Mouse (Mus musculus): ENCODE measurements around the gene Tmem136. TPM values are rescaled to one million over a fixed set of nuclear protein-coding genes. Genes with fewer than 3 reads are reported as not detected.
"Not testable (repeated sequence)": the region's sequence is repeated elsewhere in the genome, so short reads cannot be mapped to it uniquely, and the experiment has no call there.

Tmem136 gene
- polyA plus RNA-seq, 1 experiment from 2014 or later = 12.6 TPM

DNA sequence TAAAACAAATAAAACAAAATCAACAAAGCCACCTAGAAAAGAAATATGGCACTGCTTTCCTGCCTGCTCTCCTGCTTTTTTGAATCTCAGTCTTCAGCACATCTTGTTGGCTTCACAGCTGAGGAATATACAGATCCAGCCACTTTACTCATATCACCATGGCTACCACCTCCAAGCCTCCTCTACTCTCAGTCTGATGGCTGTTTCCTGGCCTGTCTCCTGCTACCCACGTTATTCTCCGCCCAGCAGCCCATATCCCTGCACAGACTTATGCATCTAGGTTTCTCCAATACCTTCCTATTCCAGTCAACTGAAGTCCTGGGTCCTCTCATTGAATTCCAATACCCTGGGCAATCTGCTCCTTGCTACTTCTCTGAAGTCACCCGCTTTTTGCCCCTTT is 17.2 kb upstream of the Tmem136 start:
- H3K4me1 ChIP-seq (replicated peaks; ENCODE audit: control insufficient read depth, insufficient read depth, low read length) = no peaks in the 10 kb centered on the region
- H3K27ac ChIP-seq (ENCODE audit: low read length) = no peak overlapping the region
- H3K36me3 ChIP-seq (ENCODE audit: control insufficient read depth, insufficient read depth) = no peaks in the 10 kb centered on the region
- no peak overlapping the region for H3K4me2 ChIP-seq (ENCODE audit: low read length)
- no peak overlapping the region for H3K4me3 ChIP-seq (replicated peaks; ENCODE audit: low read length)
- WGBS = 76% methylated on average over 3 of the region's 3 CpGs
- no peak for ATAC-seq
- H3K9me3 ChIP-seq (ENCODE audit: control insufficient read depth, low read length) = no peaks in the 10 kb centered on the region
- no peak overlapping the region for H3K9ac ChIP-seq (replicated peaks; ENCODE audit: low read depth, low read length)
- H3K27me3 ChIP-seq (replicated peaks; ENCODE audit: control insufficient read depth, insufficient read depth, low read length) = no peaks in the 10 kb centered on the region

DNA sequence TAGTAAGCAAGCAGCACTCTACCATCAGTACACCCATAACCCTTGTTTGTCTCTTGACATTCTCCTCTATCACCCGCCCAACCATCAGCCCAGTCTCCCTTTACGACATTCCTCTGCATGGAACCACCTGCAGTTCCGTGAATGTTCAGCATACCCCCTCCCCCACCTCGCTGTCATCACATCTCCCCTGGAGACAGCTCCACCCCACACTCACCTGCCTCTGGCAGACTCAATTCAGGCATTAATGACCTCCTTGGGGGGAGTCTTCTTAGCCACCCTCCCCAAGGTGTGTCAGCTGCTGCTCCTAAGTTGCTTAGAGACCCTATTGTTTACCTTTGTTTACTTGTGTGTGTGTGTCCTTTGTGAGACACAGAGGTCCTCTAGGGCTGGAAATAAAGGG is 16.0 kb upstream of the Tmem136 start:
- Histone ChIP-seq H3K27me3 (replicated peaks; ENCODE audit: control insufficient read depth, insufficient read depth, low read length) (no peaks in the 10 kb centered on the region), H3K36me3 (ENCODE audit: control insufficient read depth, insufficient read depth) (no peaks in the 10 kb centered on the region)
- ATAC-seq = no peak

GRCm38 (mm10) chr9:43131940-43132339 is 15.6 kb upstream of the Tmem136 start:
- Histone ChIP-seq H3K9me3 (ENCODE audit: control insufficient read depth, low read length) (no peaks in the 10 kb centered on the region), H3K9ac (replicated peaks; ENCODE audit: low read depth, low read length) (no peak overlapping the region), H3K4me2 (ENCODE audit: low read length) (no peak overlapping the region), H3K4me1 (replicated peaks; ENCODE audit: control insufficient read depth, insufficient read depth, low read length) (no peaks in the 10 kb centered on the region), H3K4me3 (replicated peaks; ENCODE audit: low read length) (no peak overlapping the region), H3K27me3 (replicated peaks; ENCODE audit: control insufficient read depth, insufficient read depth, low read length) (no peaks in the 10 kb centered on the region), H3K27ac (ENCODE audit: low read length) (no peak overlapping the region), H3K36me3 (ENCODE audit: control insufficient read depth, insufficient read depth) (no peaks in the 10 kb centered on the region)
- ATAC-seq = no peak
- 77% methylated on average over 5 of the region's 5 CpGs for WGBS

More for the DNA sequence above, 16.0 kb upstream of the Tmem136 start:
- WGBS = 30% methylated on average over 4 of the region's 4 CpGs
- Histone ChIP-seq H3K27ac (ENCODE audit: low read length) (no peak overlapping the region), H3K4me3 (replicated peaks; ENCODE audit: low read length) (no peak overlapping the region), H3K4me2 (ENCODE audit: low read length) (no peak overlapping the region), H3K4me1 (replicated peaks; ENCODE audit: control insufficient read depth, insufficient read depth, low read length) (no peaks in the 10 kb centered on the region), H3K9ac (replicated peaks; ENCODE audit: low read depth, low read length) (no peak overlapping the region), H3K9me3 (ENCODE audit: control insufficient read depth, low read length) (no peaks in the 10 kb centered on the region)

GRCm38 (mm10) chr9:43130684-43131083 is 14.3 kb upstream of the Tmem136 start:
- Histone ChIP-seq H3K27me3 (replicated peaks; ENCODE audit: control insufficient read depth, insufficient read depth, low read length) (no peaks in the 10 kb centered on the region), H3K4me1 (replicated peaks; ENCODE audit: control insufficient read depth, insufficient read depth, low read length) (no peaks in the 10 kb centered on the region), H3K4me2 (ENCODE audit: low read length) (no peak overlapping the region), H3K27ac (ENCODE audit: low read length) (no peak overlapping the region), H3K4me3 (replicated peaks; ENCODE audit: low read length) (no peak overlapping the region), H3K36me3 (ENCODE audit: control insufficient read depth, insufficient read depth) (no peaks in the 10 kb centered on the region), H3K9me3 (ENCODE audit: control insufficient read depth, low read length) (no peaks in the 10 kb centered on the region), H3K9ac (replicated peaks; ENCODE audit: low read depth, low read length) (no peak overlapping the region)
- 91% methylated on average over 2 of the region's 2 CpGs for WGBS
- ATAC-seq = no peak

- no peak for ATAC-seq
- no peaks in the 10 kb centered on the region for H3K36me3 ChIP-seq (ENCODE audit: control insufficient read depth, insufficient read depth)
- H3K9me3 ChIP-seq (ENCODE audit: control insufficient read depth, low read length) = no peaks in the 10 kb centered on the region
- no peaks in the 10 kb centered on the region for H3K27me3 ChIP-seq (replicated peaks; ENCODE audit: control insufficient read depth, insufficient read depth, low read length)
- WGBS = 69% methylated on average over 10 of the region's 10 CpGs
- no peak overlapping the region for H3K27ac ChIP-seq (ENCODE audit: low read length)
- no peak overlapping the region for H3K4me3 ChIP-seq (replicated peaks; ENCODE audit: low read length)
- H3K4me2 ChIP-seq (ENCODE audit: low read length) = no peak overlapping the region
- no peak overlapping the region for H3K9ac ChIP-seq (replicated peaks; ENCODE audit: low read depth, low read length)
- no peaks in the 10 kb centered on the region for H3K4me1 ChIP-seq (replicated peaks; ENCODE audit: control insufficient read depth, insufficient read depth, low read length)
Measured at GRCm38 (mm10) chr9:43127101-43127787, 10.9 kb upstream of the Tmem136 start.

DNA sequence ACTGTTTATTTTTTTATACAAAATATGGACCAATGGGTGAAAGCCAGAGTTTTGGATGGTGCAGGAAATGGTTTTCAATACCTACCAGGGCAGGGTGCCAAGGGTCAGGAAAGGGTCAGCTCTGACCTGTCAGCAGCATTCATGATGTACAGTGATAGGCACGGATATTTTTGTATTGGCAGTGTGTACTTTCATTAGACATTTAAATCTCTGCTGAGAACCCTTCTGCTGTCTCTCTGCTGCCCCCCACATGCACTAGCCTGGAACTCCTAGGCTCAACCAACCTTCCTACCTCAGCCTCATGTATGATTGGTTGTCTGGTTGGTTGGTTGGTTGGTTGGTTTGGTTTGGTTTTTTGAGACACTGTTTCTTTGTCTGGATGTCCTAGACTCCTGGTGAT is 6.0 kb upstream of the Tmem136 start:
- H3K4me2 ChIP-seq (ENCODE audit: low read length) = no peak overlapping the region
- no peak overlapping the region for H3K27ac ChIP-seq (ENCODE audit: low read length)
- H3K4me3 ChIP-seq (replicated peaks; ENCODE audit: low read length) = no peak overlapping the region
- H3K4me1 ChIP-seq (replicated peaks; ENCODE audit: control insufficient read depth, insufficient read depth, low read length) = no peaks in the 10 kb centered on the region
- H3K36me3 ChIP-seq (ENCODE audit: control insufficient read depth, insufficient read depth) = no peaks in the 10 kb centered on the region
- H3K9ac ChIP-seq (replicated peaks; ENCODE audit: low read depth, low read length) = no peak overlapping the region
- no peaks in the 10 kb centered on the region for H3K9me3 ChIP-seq (ENCODE audit: control insufficient read depth, low read length)
- 48% methylated on average over 1 of the region's 1 CpGs for WGBS
- H3K27me3 ChIP-seq (replicated peaks; ENCODE audit: control insufficient read depth, insufficient read depth, low read length) = no peaks in the 10 kb centered on the region; the same call in 1 of the 2 replicates
- no peak for ATAC-seq

DNA sequence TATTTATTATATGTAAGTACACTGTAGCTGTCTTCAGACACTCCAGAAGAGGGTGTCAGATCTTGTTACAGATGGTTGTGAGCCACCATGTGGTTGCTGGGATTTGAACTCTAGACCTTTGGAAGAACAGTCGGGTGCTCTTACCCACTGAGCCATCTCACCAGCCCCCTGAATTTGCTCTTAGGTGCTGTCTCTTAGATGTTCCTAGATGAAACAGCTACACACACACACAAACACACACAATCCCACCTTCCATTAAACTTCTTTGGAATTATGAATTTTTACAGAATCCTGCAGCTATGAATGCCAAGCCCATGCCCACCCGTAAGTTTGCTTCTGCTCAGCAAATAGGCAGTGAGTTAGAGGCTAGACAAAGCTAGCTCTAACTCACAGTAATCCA is 5.6 kb upstream of the Tmem136 start:
- H3K9ac ChIP-seq (replicated peaks; ENCODE audit: low read depth, low read length); ATAC-seq; H3K4me3 ChIP-seq (replicated peaks; ENCODE audit: low read length); H3K36me3 ChIP-seq (ENCODE audit: control insufficient read depth, insufficient read depth); H3K4me1 ChIP-seq (replicated peaks; ENCODE audit: control insufficient read depth, insufficient read depth, low read length); H3K27ac ChIP-seq (ENCODE audit: low read length); H3K9me3 ChIP-seq (ENCODE audit: control insufficient read depth, low read length); H3K4me2 ChIP-seq (ENCODE audit: low read length); H3K27me3 ChIP-seq (replicated peaks; ENCODE audit: control insufficient read depth, insufficient read depth, low read length): not testable (repeated sequence)
- 82% methylated on average over 2 of the region's 2 CpGs for WGBS

- H3K4me2 ChIP-seq (ENCODE audit: low read length) = no peak overlapping the region
- no peak overlapping the region for H3K9ac ChIP-seq (replicated peaks; ENCODE audit: low read depth, low read length)
- WGBS = 85% methylated on average over 6 of the region's 6 CpGs
Measured at GRCm38 (mm10) chr9:43116997-43117336, 597 bp upstream of the Tmem136 start.

DNA sequence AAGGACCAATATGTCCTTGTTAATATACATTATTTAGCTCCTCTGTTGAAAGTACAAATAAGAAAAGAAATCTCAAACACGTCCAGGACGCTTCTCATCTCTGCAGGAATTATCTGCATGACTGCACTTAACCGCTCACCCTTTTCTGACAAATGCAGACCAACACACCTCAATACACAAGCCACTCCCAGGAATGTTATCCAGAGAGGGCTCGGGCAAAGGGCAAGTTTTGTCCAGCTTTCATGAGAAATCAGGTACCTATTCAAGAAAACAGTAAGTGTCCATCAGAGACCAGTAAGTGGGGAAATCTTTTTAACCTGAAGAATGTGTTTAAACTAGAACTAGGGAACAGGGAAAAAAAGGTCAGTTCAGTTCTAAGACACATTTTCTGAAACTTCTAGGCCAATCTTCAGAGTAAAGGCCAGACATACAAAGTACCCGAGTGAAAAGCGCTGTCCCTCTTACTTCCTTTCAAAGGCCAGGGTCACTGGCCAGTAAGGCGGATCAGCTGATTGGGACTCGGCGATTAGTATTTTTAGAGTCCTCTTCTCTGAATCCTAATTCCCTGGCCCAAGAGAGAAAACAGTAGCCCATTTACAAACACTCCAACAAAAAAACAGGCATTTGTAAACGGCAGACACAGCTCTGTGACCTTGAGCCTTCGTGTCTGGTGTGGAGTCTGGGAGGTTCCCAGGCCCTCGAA is 788 bp downstream of the Tmem136 start:
- peak overlapping the region; percentile 96 for H3K9ac ChIP-seq (replicated peaks; ENCODE audit: low read depth, low read length)
- 8% methylated on average over 12 of the region's 12 CpGs for WGBS
- peaks cover 8% of the 10 kb centered on the region for H3K36me3 ChIP-seq (ENCODE audit: control insufficient read depth, insufficient read depth)
- no peak for ATAC-seq
- no peak overlapping the region for H3K27ac ChIP-seq (ENCODE audit: low read length)
- peak overlapping the region; percentile 99 for H3K4me3 ChIP-seq (replicated peaks; ENCODE audit: low read length)
- H3K27me3 ChIP-seq (replicated peaks; ENCODE audit: control insufficient read depth, insufficient read depth, low read length) = no peaks in the 10 kb centered on the region; the same call in 1 of the 2 replicates
- peak overlapping the region; percentile 87 for H3K4me2 ChIP-seq (ENCODE audit: low read length)
- H3K9me3 ChIP-seq (ENCODE audit: control insufficient read depth, low read length) = no peaks in the 10 kb centered on the region
- H3K4me1 ChIP-seq (replicated peaks; ENCODE audit: control insufficient read depth, insufficient read depth, low read length) = peaks cover 10% of the 10 kb centered on the region

More at GRCm38 (mm10) chr9:43116997-43117336, 597 bp upstream of the Tmem136 start:
- Histone ChIP-seq H3K27ac (ENCODE audit: low read length) (no peak overlapping the region), H3K27me3 (replicated peaks; ENCODE audit: control insufficient read depth, insufficient read depth, low read length) (no peaks in the 10 kb centered on the region; the same call in 1 of the 2 replicates), H3K4me1 (replicated peaks; ENCODE audit: control insufficient read depth, insufficient read depth, low read length) (peaks cover 10% of the 10 kb centered on the region), H3K4me3 (replicated peaks; ENCODE audit: low read length) (no peak overlapping the region), H3K36me3 (ENCODE audit: control insufficient read depth, insufficient read depth) (no peaks in the 10 kb centered on the region; the same call in 1 of the 2 replicates), H3K9me3 (ENCODE audit: control insufficient read depth, low read length) (no peaks in the 10 kb centered on the region)
- no peak for ATAC-seq
